Mouse (Mus musculus) liver, adult 2 months (tissue): ENCODE data around the gene Hip1. TPM values are rescaled to one million over a fixed set of nuclear protein-coding genes. Genes with fewer than 3 reads are reported as not detected.

Experiments
- DNase-seq: peaks from one replicate; pipeline ENCODE4 v3.0.0-alpha.2; 2011; ENCODE audit warnings: low read depth, low spot score; ENCODE audit errors: extremely low read depth
- H3K27ac ChIP-seq: fragments of 200-500 bp; replicated peaks from 2 replicates; pipeline ENCODE4 v1.5.1; 2012; ENCODE audit warnings: low read depth, mild to moderate bottlenecking, control low read depth, inconsistent platforms, low read length; ENCODE audit not compliant: insufficient read depth
- H3K27me3 ChIP-seq: fragments of 200-500 bp; 2 replicates; pipeline ENCODE4 v1.6.1; 2012; ENCODE audit warnings: mild to moderate bottlenecking, moderate library complexity, low read length, inconsistent platforms; ENCODE audit not compliant: control insufficient read depth, insufficient read depth
- H3K36me3 ChIP-seq: fragments of 200-500 bp; 2 replicates; pipeline ENCODE4 v1.6.1; 2012; ENCODE audit warnings: low read length, inconsistent platforms; ENCODE audit not compliant: control insufficient read depth, insufficient read depth
- H3K4me1 ChIP-seq: fragments of 200-500 bp; 2 replicates; pipeline ENCODE4 v1.6.1; 2011; ENCODE audit warnings: low read length; ENCODE audit not compliant: control insufficient read depth, insufficient read depth
- H3K4me3 ChIP-seq: fragments of 200-500 bp; 2 replicates; pipeline ENCODE4 v1.5.1; 2011; ENCODE audit warnings: low read depth, mild to moderate bottlenecking, control low read depth, low read length, moderate library complexity; ENCODE audit not compliant: insufficient read depth
- H3K79me2 ChIP-seq: fragments of 200-500 bp; 2 replicates; pipeline ENCODE4 v1.6.1; 2012; ENCODE audit warnings: inconsistent platforms, mild to moderate bottlenecking, low read length, moderate library complexity; ENCODE audit not compliant: control insufficient read depth, insufficient read depth
- H3K9ac ChIP-seq: fragments of 200-500 bp; 2 replicates; pipeline ENCODE4 v1.6.1; 2012; ENCODE audit warnings: low read depth, mild to moderate bottlenecking, control low read depth, inconsistent platforms, low read length
- CTCF ChIP-seq: fragments of 200-500 bp; IDR thresholded peaks from 2 replicates; pipeline ENCODE4 v1.5.1; 2011; ENCODE audit warnings: low read depth, low read length, control low read depth
- POLR2A ChIP-seq: fragments of 200-500 bp; IDR thresholded peaks from 2 replicates; pipeline ENCODE4 v1.6.1; 2011; ENCODE audit warnings: low read length, control low read depth; ENCODE audit not compliant: insufficient read depth; ENCODE audit errors: extremely low read depth
- WGBS: fragments of 180-500 bp; shearing (Covaris S2); methylation state at CpG from one replicate; pipeline ENCODE4 v1.1.7; 2018; 5-methylcytosine and 5-hydroxymethylcytosine counted together
- polyA plus RNA-seq: library from polyadenylated mRNA; depleted of rRNA; stranded (reverse); fragments of >200 nt; gene quantifications from 2 replicates; pipeline ENCODE4 v1.2.3, GENCODE M21; 2012
- total RNA-seq: library from RNA; depleted of rRNA; stranded (reverse); fragments of >200 nt; gene quantifications from 2 replicates; pipeline ENCODE4 v1.2.3, GENCODE M21; 2014

The Hip1 gene
- total and polyA plus RNA-seq, 2 experiments = 3.1 to 3.2 TPM

DNA sequence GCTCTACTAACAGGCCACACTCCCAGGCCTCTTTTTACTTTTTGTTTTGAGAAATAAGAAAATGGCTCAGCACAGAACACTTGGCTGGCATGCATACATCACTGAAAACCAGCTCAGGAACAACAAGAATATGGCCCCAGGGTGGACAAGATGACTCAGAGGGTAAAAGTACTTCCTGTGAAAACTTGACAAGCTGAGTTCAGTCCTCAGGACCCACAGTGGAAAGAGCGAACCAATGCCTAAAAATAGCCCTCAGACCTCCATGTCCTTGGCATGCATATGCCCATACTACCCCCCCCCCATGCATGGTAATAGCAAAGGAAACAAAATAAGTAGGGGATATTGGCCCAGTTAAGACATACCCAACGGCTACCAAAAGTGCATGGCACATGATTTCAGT, 15.0 kb downstream of the Hip1 start:
- no peak overlapping the region for H3K4me3 ChIP-seq
- 75% methylated on average over 2 of the region's 2 CpGs for WGBS
- peaks cover 5% of the 10 kb centered on the region; the same call in 1 of the 2 replicates for H3K4me1 ChIP-seq
- no peak for DNase-seq
- no peaks in the 10 kb centered on the region for H3K79me2 ChIP-seq
- no peak overlapping the region for H3K27ac ChIP-seq
- no peaks in the 10 kb centered on the region for H3K27me3 ChIP-seq
- TF ChIP-seq CTCF = no peak
- no peak for TF ChIP-seq POLR2A
- H3K36me3 ChIP-seq = no peaks in the 10 kb centered on the region
- H3K9ac ChIP-seq = no peak overlapping the region

- WGBS = 81% methylated on average over 3 of the region's 3 CpGs
- Histone ChIP-seq H3K27me3 (no peaks in the 10 kb centered on the region), H3K79me2 (no peaks in the 10 kb centered on the region), H3K27ac (no peak overlapping the region), H3K9ac (no peak overlapping the region), H3K4me1 (peaks cover 5% of the 10 kb centered on the region; the same call in 1 of the 2 replicates), H3K4me3 (no peak overlapping the region), H3K36me3 (no peaks in the 10 kb centered on the region)
- no peak for TF ChIP-seq CTCF
- TF ChIP-seq POLR2A = no peak
- DNase-seq = no peak
Observed at GRCm38 (mm10) chr5:135529310-135529709, 15.6 kb downstream of the Hip1 start.

DNA sequence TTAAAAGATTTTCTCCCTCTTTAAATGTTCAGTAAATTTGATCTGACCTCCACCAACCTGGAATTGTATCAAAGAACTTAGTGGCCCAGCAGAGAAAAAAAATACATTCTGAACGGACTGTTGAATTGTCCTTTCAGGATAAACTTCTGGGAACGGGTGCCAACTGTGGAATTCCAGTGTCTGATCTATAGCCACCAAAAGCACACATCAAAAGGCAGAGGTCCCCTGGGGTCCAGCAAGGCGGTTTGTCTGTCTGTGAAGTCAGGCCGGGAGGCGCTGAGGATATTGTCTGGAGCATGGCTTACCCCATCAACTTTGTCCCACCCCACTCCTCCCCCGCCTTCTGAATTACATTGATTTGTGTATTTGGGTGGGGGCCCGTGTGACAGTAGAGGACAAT, 16.9 kb downstream of the Hip1 start:
- no peaks in the 10 kb centered on the region for H3K79me2 ChIP-seq
- no peaks in the 10 kb centered on the region for H3K36me3 ChIP-seq
- no peak overlapping the region for H3K9ac ChIP-seq
- 66% methylated on average over 7 of the region's 7 CpGs for WGBS
- H3K27me3 ChIP-seq = no peaks in the 10 kb centered on the region
- H3K4me3 ChIP-seq = no peak overlapping the region
- no peak overlapping the region for H3K27ac ChIP-seq
- no peak for TF ChIP-seq POLR2A
- no peak for TF ChIP-seq CTCF
- no peak for DNase-seq
- peaks cover 5% of the 10 kb centered on the region; the same call in 1 of the 2 replicates for H3K4me1 ChIP-seq

GRCm38 (mm10) chr5:135524660-135525560, 20.0 kb downstream of the Hip1 start:
- H3K27ac ChIP-seq = no peak overlapping the region; the same call in 1 of the 2 replicates
- TF ChIP-seq POLR2A (no peak), CTCF (no peak)
- no peaks in the 10 kb centered on the region for H3K36me3 ChIP-seq
- H3K9ac ChIP-seq = no peak overlapping the region
- 66% methylated on average over 11 of the region's 11 CpGs for WGBS
- no peak for DNase-seq
- H3K4me1 ChIP-seq = peaks cover 2% of the 10 kb centered on the region; the same call in 1 of the 2 replicates
- no peaks in the 10 kb centered on the region for H3K79me2 ChIP-seq
- no peak overlapping the region for H3K4me3 ChIP-seq
- 0 out of 2 replicates have a peak, but pooled peaks cover 2% of the 10 kb centered on the region for H3K27me3 ChIP-seq

DNA sequence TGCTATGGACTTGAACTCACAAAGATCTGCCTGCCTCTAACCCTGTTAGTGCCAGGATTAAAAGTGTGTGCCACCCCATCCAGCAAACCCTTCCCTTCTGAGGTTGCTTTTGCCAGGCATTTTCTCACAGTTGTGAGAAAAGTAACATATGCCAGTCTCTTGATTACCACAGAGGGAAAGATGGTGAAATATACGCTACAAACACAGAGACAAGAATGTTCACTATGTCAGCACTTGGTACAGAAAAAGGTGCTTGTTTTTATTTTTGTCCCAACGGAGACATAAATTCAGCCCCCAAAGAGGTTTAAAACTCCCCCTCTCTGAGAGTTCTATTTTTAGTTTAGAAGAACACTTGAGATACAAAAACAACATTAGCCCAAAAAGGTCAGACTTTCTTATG, 20.8 kb downstream of the Hip1 start:
- WGBS = 91% methylated on average over 2 of the region's 2 CpGs
- no peak for TF ChIP-seq POLR2A
- Histone ChIP-seq H3K27ac (no peak overlapping the region), H3K36me3 (no peaks in the 10 kb centered on the region), H3K27me3 (0 out of 2 replicates have a peak, but pooled peaks cover 2% of the 10 kb centered on the region), H3K9ac (no peak overlapping the region), H3K4me1 (peaks cover 2% of the 10 kb centered on the region; the same call in 1 of the 2 replicates), H3K79me2 (no peaks in the 10 kb centered on the region), H3K4me3 (no peak overlapping the region)
- DNase-seq = no peak
